Mouse (Mus musculus) urinary bladder, postnatal 4 days (tissue): ENCODE results near the gene Lgmn.

Experiments
- DNase-seq, 2 experiments: peaks; one replicate each; pipeline ENCODE4 v3.0.0; 2021 to 2022; ENCODE audit warnings: low spot score in 2 of 2

Lgmn gene

DNA sequence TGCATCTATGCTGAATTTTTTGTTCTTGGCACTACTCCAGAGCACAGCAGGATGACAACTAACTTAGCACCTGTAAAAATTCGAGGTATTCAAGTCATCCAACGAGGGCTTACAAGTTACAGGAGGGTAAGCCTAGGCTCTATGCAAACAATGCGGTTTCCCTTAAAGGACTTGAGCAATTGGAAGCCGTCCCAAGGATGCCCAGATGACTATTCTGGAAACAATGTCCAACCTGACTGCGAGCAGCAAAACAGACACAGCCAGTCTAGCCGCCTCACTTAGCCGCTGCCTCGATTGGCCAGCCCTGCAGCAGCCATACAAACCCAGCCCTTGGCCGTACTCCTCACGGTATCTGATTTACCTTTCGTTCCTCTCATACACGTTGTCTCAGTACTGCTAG lies 7.4 kb downstream of the Lgmn start:
- DNase-seq: no peak

GRCm38 (mm10) chr12:102430228-102430627 lies 9.4 kb downstream of the Lgmn start:
- no peak for DNase-seq

DNA sequence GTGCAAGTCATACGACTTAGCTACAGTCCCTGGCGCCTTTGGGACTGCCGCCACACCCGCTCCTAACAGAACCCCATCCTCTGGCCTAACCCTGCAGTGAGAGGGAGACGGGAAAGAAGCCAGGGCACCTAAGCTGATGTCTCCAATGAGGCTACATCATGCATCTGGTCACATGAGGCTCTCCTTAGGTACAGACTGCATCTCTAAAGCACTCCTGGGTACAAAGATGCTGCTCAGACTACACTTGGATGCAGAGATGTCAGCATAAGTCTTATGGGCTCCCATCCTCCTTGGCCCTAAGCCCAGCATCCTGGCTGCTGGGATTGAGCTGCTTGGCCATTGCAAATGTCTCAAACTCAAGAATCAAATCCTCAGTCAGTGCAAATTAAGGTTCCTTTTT lies 10.0 kb downstream of the Lgmn start:
- DNase-seq: no peak

DNA sequence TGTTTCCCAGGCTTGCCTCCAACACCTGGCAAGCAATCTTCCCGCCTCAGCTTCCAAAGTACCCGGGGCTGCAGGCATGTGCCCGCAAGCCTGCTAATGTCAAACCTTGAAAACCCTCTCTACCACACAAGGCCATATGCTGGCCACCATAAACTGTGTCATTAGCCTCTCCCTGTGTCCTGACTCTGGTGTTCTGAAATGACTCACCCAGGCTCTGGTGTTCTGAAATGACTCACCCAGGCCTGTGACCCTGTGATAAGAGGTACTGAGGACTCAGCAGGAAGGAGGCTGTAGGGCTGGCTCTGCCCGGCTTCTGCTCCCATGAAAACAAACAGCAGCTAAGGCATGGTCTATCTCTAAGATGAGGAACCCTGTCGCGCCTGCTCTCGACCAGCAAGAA lies 13.3 kb downstream of the Lgmn start:
- DNase-seq: no peak

DNA sequence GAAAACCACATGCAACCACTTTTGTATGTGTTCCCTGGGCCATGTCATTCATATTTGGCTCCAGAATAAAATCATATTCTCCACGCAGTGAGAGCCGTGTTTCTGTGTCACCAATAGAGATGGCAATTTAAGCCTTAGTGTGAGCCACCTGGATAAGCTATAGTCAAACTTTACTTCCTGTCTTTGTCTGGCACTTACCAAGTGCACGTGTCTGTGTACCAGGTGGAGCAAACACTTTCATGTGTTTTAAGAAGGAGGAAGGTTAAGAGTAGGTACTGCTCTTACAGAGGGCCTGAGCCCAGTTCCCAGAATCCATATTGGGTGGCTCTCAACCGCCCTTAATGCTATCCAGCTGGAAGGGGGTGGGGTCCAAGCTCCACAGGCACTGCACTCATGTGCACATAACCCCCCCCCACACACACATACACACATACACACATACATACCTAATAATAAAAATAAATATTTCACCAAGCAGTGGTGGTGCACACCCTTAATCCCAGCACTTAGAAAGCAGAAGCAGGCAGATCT lies 14.5 kb downstream of the Lgmn start:
- DNase-seq: no peak

DNA sequence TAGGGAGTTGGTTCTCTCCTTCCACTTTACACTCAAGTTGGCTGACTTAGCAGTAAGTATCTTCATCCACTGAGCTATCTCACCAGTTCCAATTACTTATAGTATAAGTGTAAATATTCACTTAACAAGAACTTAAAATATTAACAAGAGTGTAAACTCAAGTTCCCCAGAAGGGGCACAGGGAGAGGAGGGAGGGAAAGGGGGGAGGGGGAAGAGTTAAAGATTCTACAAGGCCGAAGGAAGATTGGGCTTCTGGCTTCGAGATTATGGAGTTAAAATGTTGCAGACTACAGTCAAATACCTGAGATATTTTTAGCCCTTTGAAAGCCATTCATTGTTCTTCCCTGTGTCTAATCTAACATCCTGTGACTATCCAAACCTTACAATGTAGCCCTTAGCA lies 15.2 kb downstream of the Lgmn start:
- DNase-seq: no peak

- DNase-seq: no peak
Measured at GRCm38 (mm10) chr12:102423625-102424024, 16.0 kb downstream of the Lgmn start.

- no peak for DNase-seq
Measured at GRCm38 (mm10) chr12:102422623-102423320, 16.8 kb downstream of the Lgmn start.

GRCm38 (mm10) chr12:102422065-102422464 lies 17.5 kb downstream of the Lgmn start:
- DNase-seq: no peak

- DNase-seq: peak in 1 of 2 experiments; percentile 30
Measured at GRCm38 (mm10) chr12:102420168-102420890, 19.3 kb downstream of the Lgmn start.

- no peak for DNase-seq
Measured at GRCm38 (mm10) chr12:102419544-102419943, 20.1 kb downstream of the Lgmn start.

DNA sequence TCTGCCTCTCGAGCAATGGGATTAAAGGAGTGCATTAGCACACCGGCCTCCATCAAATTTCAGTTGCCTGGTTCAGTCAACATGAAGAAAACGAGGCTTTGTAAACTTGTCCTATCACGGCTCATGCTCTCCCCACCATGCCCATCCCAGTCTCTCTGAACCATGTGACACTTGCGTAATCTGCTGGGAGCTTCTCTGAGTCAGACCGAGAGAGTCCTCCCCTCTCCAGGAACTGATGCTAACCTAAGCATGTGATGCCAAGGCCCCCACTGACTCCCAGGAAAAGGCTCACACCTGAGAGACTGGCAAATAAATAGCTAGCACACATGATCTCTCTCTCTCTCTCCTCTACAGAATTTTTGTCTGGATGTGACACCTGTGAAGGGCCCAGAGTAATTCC lies 21.9 kb downstream of the Lgmn start:
- DNase-seq: no peak

GRCm38 (mm10) chr12:102416955-102417510 lies 22.6 kb downstream of the Lgmn start:
- no peak for DNase-seq

DNA sequence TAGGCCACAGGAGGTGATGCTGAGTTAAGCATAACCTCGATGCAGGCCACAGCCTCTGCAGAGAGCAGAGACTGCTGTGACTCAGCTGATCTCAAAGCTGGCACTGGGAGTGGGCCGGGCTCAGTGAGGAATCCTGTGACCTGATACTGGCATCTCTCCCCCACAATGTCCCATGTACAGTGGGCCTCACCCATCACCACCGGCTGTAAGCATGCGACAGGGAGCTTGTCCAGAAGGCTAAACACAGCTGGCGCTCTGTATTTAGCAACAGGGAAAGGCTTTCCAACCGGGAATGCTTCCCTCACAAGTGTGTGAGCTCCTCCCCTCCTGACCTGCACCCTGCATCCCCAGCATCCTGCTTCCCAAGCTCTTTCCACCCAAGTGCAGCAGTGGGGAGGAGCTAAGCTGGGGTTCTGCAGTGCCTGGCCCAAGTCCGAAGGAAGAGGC lies 23.2 kb downstream of the Lgmn start:
- DNase-seq: no peak

DNA sequence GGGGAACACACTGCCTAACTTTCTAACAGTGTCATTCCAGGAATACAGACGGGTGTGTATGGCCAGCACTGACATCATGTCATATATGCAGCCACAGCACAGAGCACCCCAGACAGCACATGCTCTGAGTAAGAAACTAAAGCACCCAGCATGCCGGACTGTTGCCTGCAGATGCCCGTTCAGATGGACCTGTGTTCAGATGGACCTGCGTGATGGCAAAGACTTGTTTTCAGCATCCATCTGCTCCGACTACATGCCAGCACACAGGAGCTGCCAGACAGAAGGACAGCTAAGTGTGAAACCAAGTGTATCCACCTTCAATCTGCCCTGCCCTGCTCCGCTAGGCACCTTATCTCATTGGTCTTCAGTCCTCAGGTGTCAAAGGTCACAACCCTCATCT lies 24.9 kb downstream of the Lgmn start:
- DNase-seq: no peak

- DNase-seq: no peak
Measured at GRCm38 (mm10) chr12:102413171-102413570, 26.4 kb downstream of the Lgmn start.

DNA sequence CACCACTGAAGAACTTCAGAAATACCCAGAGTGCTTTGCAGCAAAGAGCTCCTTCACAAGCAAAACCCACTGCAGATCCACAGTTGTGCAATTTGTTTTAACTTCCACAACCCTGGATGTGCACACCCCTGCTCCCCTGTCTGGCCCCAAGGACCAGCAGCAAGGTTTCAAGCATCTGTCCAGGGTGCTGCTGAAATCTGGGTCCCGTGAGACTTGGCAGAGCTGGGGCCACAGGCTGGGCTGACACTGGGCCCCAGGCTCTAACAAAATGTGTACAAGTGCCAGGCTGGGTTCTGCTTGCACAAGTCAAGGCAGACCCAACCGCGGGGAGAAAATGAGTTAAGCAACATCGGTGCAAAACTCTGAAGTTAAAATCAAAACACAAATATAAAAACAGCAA lies 41.0 kb downstream of the Lgmn start:
- DNase-seq: no peak

GRCm38 (mm10) chr12:102395998-102396991 lies 43.3 kb downstream of the Lgmn start:
- DNase-seq: no peak

DNA sequence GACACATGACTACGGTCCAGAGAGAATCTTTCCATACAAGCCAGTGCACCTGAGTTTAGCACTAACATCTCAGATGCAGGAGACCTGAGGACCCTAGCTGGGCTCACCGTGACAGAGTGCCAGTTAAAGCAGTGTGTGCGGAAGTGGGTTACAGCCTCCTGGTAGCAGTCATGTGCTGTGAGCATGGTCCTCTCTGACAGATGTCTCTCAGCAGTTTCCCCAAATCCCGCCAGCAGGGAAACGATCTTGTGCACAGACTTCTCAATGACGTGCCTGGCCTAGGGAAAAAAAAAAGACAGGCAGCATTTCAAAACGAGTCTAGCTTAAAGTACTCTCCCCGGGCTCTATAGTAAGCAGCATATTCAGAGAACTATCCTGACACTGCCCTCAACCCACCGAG lies 44.1 kb downstream of the Lgmn start:
- DNase-seq: no peak

- DNase-seq: no peak
Measured at GRCm38 (mm10) chr12:102394496-102394895, 45.1 kb downstream of the Lgmn start.

DNA sequence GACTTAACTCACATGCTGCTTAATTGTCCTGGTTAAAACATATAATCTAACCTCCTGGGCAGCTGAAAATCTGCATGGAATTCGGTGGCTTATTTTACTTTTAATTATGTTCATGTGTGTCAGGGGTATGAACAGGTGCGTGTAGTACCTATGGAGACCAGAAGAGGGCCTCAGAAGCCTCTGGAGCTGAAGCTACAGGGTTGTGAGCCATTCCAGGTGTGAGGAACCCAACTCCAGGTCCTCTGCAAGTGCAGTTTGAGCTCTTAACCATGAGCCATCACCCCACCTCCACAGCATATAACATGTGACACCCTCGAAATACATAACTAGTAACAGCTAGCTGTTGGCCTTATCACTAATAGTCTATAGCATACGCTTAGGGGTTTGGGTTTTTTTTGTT lies 47.6 kb downstream of the Lgmn start:
- DNase-seq: no peak

GRCm38 (mm10) chr12:102391109-102391508 lies 48.5 kb downstream of the Lgmn start:
- DNase-seq: no peak
